Comparison of ENCODE assay signal across 29 mouse cellular contexts in the genomic region with DNA sequence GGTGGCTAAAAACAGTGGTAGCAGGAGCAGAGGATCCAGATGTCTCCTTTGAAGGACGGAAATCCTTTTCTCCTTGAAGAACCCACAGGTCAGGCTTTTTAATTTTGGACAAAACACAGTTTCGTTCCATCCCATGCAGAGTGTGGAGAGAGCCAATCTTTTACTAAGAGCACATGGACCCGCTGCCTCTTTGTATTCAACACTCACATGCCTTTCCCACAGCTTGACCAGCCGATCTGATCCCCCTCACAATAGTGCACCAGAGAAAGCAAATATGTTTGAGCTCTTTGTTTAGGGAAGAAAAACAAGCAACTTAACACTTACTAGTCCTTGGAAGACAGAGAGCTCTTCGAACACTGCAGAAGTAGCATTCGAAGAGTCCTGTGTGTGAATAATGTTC. TPM values are rescaled to one million over a fixed set of nuclear protein-coding genes. Genes with fewer than 3 reads are reported as not detected.
DNase-seq lines count a peak whose midpoint lies in the region; ATAC-seq lines count a peak whose summit lies in the region.
"Had no signal": no experiment of that assay in that cellular context is flagged by ENCODE, and none has a peak within 500 bp of the region (broad histone marks: within the 10 kb centered on the region; RNA-seq: fewer than 3 reads in every experiment).

No protein-coding gene starts in this region.

- H3K4me1 ChIP-seq in hindbrain, embryonic 12.5 days, result no peaks in the 10 kb centered on the region
- no peaks in the 10 kb centered on the region for H3K4me1 ChIP-seq in hindbrain, embryonic 13.5 days (replicated peaks)
- H3K4me1 ChIP-seq in midbrain, embryonic 13.5 days (replicated peaks), result peaks cover 6% of the 10 kb centered on the region; the same call in 1 of the 2 replicates
- H3K4me1 ChIP-seq in midbrain, embryonic 10.5 days, result peaks cover 12% of the 10 kb centered on the region
- H3K4me1 ChIP-seq: embryonic facial prominence, embryonic 10.5 days; embryonic facial prominence, embryonic 13.5 days; forebrain, embryonic 13.5 days; intestine, embryonic 15.5 days had no signal

- no peak overlapping the region for H3K9ac ChIP-seq in hindbrain, embryonic 12.5 days
- no peak overlapping the region for H3K9ac ChIP-seq in hindbrain, embryonic 13.5 days
- H3K9ac ChIP-seq in midbrain, embryonic 13.5 days (replicated peaks), result no peak overlapping the region
- H3K9ac ChIP-seq: embryonic facial prominence, embryonic 13.5 days; forebrain, embryonic 13.5 days; intestine, embryonic 15.5 days had no signal

- no peak overlapping the region for H3K4me3 ChIP-seq in hindbrain, embryonic 12.5 days
- H3K4me3 ChIP-seq in hindbrain, embryonic 13.5 days, result no peak overlapping the region
- no peak overlapping the region for H3K4me3 ChIP-seq in midbrain, embryonic 13.5 days (replicated peaks)
- no peak overlapping the region for H3K4me3 ChIP-seq in midbrain, embryonic 10.5 days
- H3K4me3 ChIP-seq: embryonic facial prominence, embryonic 10.5 days; embryonic facial prominence, embryonic 13.5 days; erythroblast, embryonic 14.5 days; forebrain, embryonic 13.5 days; gastrocnemius, adult 2 months; intestine, embryonic 15.5 days had no signal

- WGBS in hindbrain, embryonic 12.5 days, result 37% methylated on average over 6 of the region's 6 CpGs
- 28% methylated on average over 6 of the region's 6 CpGs for WGBS in hindbrain, embryonic 13.5 days
- WGBS in midbrain, embryonic 13.5 days, result 13% methylated on average over 6 of the region's 6 CpGs
- WGBS in midbrain, embryonic 10.5 days, result 28% methylated on average over 6 of the region's 6 CpGs

- peak; percentile 23 for DNase-seq in embryo, embryonic 10.5 days (ENCODE audit: low spot score)
- DNase-seq in embryo, embryonic 11 days, result no peak
- DNase-seq in midbrain, embryonic 10.5 days (ENCODE audit: low spot score), result no peak
- no peak for DNase-seq in neural tube, embryonic 10.5 days (ENCODE audit: extremely low spot score, low spot score)
- DNase-seq: adrenal gland, postnatal 10 days; adrenal gland, postnatal 36 days; B cell, adult 2 months; cerebellum, adult 11 months; cerebellum, adult 2 months; cerebellum, adult 9-11 months; cerebellum, postnatal 25 days; gastrocnemius, adult 2 months; gastrocnemius, postnatal 14 days; heart, adult 11 months had no signal

- no peaks in the 10 kb centered on the region for H3K9me3 ChIP-seq in hindbrain, embryonic 12.5 days (replicated peaks)
- no peaks in the 10 kb centered on the region for H3K9me3 ChIP-seq in hindbrain, embryonic 13.5 days
- H3K9me3 ChIP-seq in midbrain, embryonic 13.5 days, result no peaks in the 10 kb centered on the region
- no peaks in the 10 kb centered on the region for H3K9me3 ChIP-seq in midbrain, embryonic 10.5 days (replicated peaks)
- H3K9me3 ChIP-seq: embryonic facial prominence, embryonic 10.5 days; embryonic facial prominence, embryonic 13.5 days; forebrain, embryonic 13.5 days; G1E; intestine, embryonic 15.5 days had no signal

- no peaks in the 10 kb centered on the region for H3K36me3 ChIP-seq in hindbrain, embryonic 12.5 days
- H3K36me3 ChIP-seq in hindbrain, embryonic 13.5 days, result no peaks in the 10 kb centered on the region
- H3K36me3 ChIP-seq in midbrain, embryonic 13.5 days, result no peaks in the 10 kb centered on the region
- no peaks in the 10 kb centered on the region for H3K36me3 ChIP-seq in midbrain, embryonic 10.5 days
- H3K36me3 ChIP-seq: embryonic facial prominence, embryonic 10.5 days; embryonic facial prominence, embryonic 13.5 days; G1E; intestine, embryonic 15.5 days had no signal

- H3K4me2 ChIP-seq in hindbrain, embryonic 12.5 days (replicated peaks), result no peak overlapping the region
- H3K4me2 ChIP-seq in hindbrain, embryonic 13.5 days, result no peak overlapping the region
- no peak overlapping the region for H3K4me2 ChIP-seq in midbrain, embryonic 13.5 days (replicated peaks)
- H3K4me2 ChIP-seq: embryonic facial prominence, embryonic 13.5 days; forebrain, embryonic 13.5 days; heart, embryonic 11.5 days; intestine, embryonic 15.5 days had no signal

- no peaks in the 10 kb centered on the region for H3K27me3 ChIP-seq in hindbrain, embryonic 12.5 days
- 0 out of 2 replicates have a peak, but pooled peaks cover 7% of the 10 kb centered on the region for H3K27me3 ChIP-seq in hindbrain, embryonic 13.5 days
- H3K27me3 ChIP-seq in midbrain, embryonic 13.5 days, result peaks cover 50% of the 10 kb centered on the region
- peaks cover 46% of the 10 kb centered on the region for H3K27me3 ChIP-seq in midbrain, embryonic 10.5 days (ENCODE audit: low read depth, poor library complexity, severe bottlenecking)
- H3K27me3 ChIP-seq: CH12.LX; embryonic facial prominence, embryonic 13.5 days; intestine, embryonic 15.5 days had no signal

- ATAC-seq in hindbrain, embryonic 12.5 days (ENCODE audit: low FRiP score), result peak; percentile 61; the same call in 1 of the 2 replicates
- ATAC-seq in hindbrain, embryonic 13.5 days (ENCODE audit: low FRiP score), result no peak
- 0 out of 2 replicates have a peak, but pooled peaks have one; percentile 65 for ATAC-seq in midbrain, embryonic 13.5 days
- ATAC-seq: forebrain, embryonic 13.5 days; forebrain, embryonic 16.5 days; hindbrain, embryonic 16.5 days; intestine, embryonic 15.5 days; Patski had no signal

- no peak overlapping the region for H3K27ac ChIP-seq in hindbrain, embryonic 12.5 days
- H3K27ac ChIP-seq in hindbrain, embryonic 13.5 days, result no peak overlapping the region
- H3K27ac ChIP-seq in midbrain, embryonic 13.5 days, result no peak overlapping the region
- H3K27ac ChIP-seq in midbrain, embryonic 10.5 days (replicated peaks), result no peak overlapping the region; the same call in 1 of the 2 replicates
- H3K27ac ChIP-seq: embryonic facial prominence, embryonic 10.5 days; embryonic facial prominence, embryonic 13.5 days; forebrain, embryonic 13.5 days; gastrocnemius, adult 2 months; intestine, embryonic 15.5 days had no signal

RNA-seq across cellular contexts. Expression of a gene that starts 42.6 kb away (rescaled TPM):
- 85.5 and 91.2 TPM in 2 replicates for polyA plus RNA-seq in hindbrain, embryonic 12.5 days (2016; fragmentation: Nextera tagmentation; extraction: Ambion mirVana)
- 93.5 and 103 TPM in 2 replicates for polyA plus RNA-seq in hindbrain, embryonic 13.5 days (2015; fragmentation: Nextera tagmentation; extraction: Ambion mirVana)
- polyA plus RNA-seq in midbrain, embryonic 13.5 days (2015; fragmentation: Nextera tagmentation; extraction: Ambion mirVana), result 256 and 296 TPM in 2 replicates
- polyA plus RNA-seq in midbrain, embryonic 10.5 days (2016; fragmentation: Nextera tagmentation; extraction: Ambion mirVana), result 24.7 and 33.7 TPM in 2 replicates
- polyA plus RNA-seq: erythroblast, embryonic 14.5 days; G1E; heart, postnatal 0 days; Patski had no signal
